Mouse (Mus musculus) myocyte (in vitro differentiated cells): Measurements from ENCODE around the gene Lce1e. TPM values are rescaled to one million over a fixed set of nuclear protein-coding genes. Genes with fewer than 3 reads are reported as not detected.
"Not testable (repeated sequence)": the region's sequence is repeated elsewhere in the genome, so short reads cannot be mapped to it uniquely, and the experiment has no call there.

Experiments used
- H3K27me3 ChIP-seq: one replicate; pipeline ENCODE4 v1.6.1; 2011; ENCODE audit not compliant: control insufficient read depth, insufficient read depth, insufficient read length
- H3K36me3 ChIP-seq: one replicate; pipeline ENCODE4 v1.6.1; 2011; ENCODE audit not compliant: control insufficient read depth, insufficient read depth
- H3K4me2 ChIP-seq: one replicate; pipeline ENCODE4 v1.6.1; 2011; ENCODE audit warnings: low read depth, control low read depth
- H3K4me3 ChIP-seq: one replicate; pipeline ENCODE4 v1.5.1; 2011; ENCODE audit warnings: mild to moderate bottlenecking, control low read depth, moderate library complexity
- H3K79me2 ChIP-seq: one replicate; pipeline ENCODE4 v1.6.1; 2011; ENCODE audit not compliant: control insufficient read depth, insufficient read depth
- H3ac ChIP-seq: one replicate; pipeline ENCODE4 v1.6.1; 2011; ENCODE audit not compliant: control insufficient read depth, insufficient read length
- CEBPB ChIP-seq: IDR thresholded peaks from 2 replicates; pipeline ENCODE4 v1.6.1; 2011; ENCODE audit warnings: mild to moderate bottlenecking, moderate library complexity; ENCODE audit not compliant: poor library complexity, insufficient read depth, severe bottlenecking
- E2F4 ChIP-seq: IDR thresholded peaks from one replicate; pipeline ENCODE4 v1.6.1; 2011; ENCODE audit warnings: mild to moderate bottlenecking, control low read depth, moderate library complexity; ENCODE audit not compliant: insufficient read depth
- MAX ChIP-seq: IDR thresholded peaks from one replicate; pipeline ENCODE4 v1.6.1; 2011; ENCODE audit warnings: low read depth, mild to moderate bottlenecking, control low read depth
- MYOD1 ChIP-seq, 3 experiments: IDR thresholded peaks; one replicate each; pipeline ENCODE4 v1.6.1; 2011; ENCODE audit warnings: control low read depth in 2 of 3, low read depth in 2 of 3, mild to moderate bottlenecking in 2 of 3, moderate library complexity in 1 of 3; ENCODE audit not compliant: insufficient read length in 2 of 3, control insufficient read depth in 1 of 3
- MYOG ChIP-seq, 3 experiments: IDR thresholded peaks; one replicate each; pipeline ENCODE4 v1.6.1; 2011; ENCODE audit warnings: control low read depth in 2 of 3, low read depth in 2 of 3, mild to moderate bottlenecking in 2 of 3; ENCODE audit not compliant: insufficient read length in 2 of 3, control insufficient read depth in 1 of 3, insufficient read depth in 1 of 3
- POLR2A ChIP-seq: IDR thresholded peaks from one replicate; pipeline ENCODE4 v1.6.1; 2011; ENCODE audit warnings: low read depth, mild to moderate bottlenecking, control low read depth, moderate library complexity; ENCODE audit not compliant: insufficient read length
- POLR2AphosphoS2 ChIP-seq: IDR thresholded peaks from one replicate; pipeline ENCODE4 v1.6.1; 2011; ENCODE audit warnings: low read depth, control low read depth; ENCODE audit not compliant: insufficient read length
- REST ChIP-seq: IDR thresholded peaks from one replicate; pipeline ENCODE4 v1.6.1; 2011; ENCODE audit warnings: mild to moderate bottlenecking, control low read depth, moderate library complexity; ENCODE audit not compliant: insufficient read depth, insufficient read length
- SRF ChIP-seq: IDR thresholded peaks from one replicate; pipeline ENCODE4 v1.6.1; 2011; ENCODE audit warnings: low read depth; ENCODE audit not compliant: control insufficient read depth, insufficient read length
- TCF12 ChIP-seq: IDR thresholded peaks from one replicate; pipeline ENCODE4 v1.6.1; 2011; ENCODE audit warnings: mild to moderate bottlenecking, control low read depth; ENCODE audit not compliant: poor library complexity, insufficient read depth, severe bottlenecking
- TCF3 ChIP-seq: IDR thresholded peaks from one replicate; pipeline ENCODE4 v1.6.1; 2011; ENCODE audit warnings: low read depth, control low read depth; ENCODE audit not compliant: insufficient read length
- USF1 ChIP-seq: IDR thresholded peaks from one replicate; pipeline ENCODE4 v1.6.1; 2011; ENCODE audit warnings: low read depth, mild to moderate bottlenecking, control low read depth, moderate library complexity
- polyA plus RNA-seq: library from polyadenylated mRNA; unstranded; fragments of >200 nt; fragmentation: generic; extraction: Trizol; gene quantifications from one replicate; pipeline ENCODE4 v1.2.1, GENCODE M21; 2012; ENCODE audit warnings: missing spikeins

Gene Lce1e
- polyA plus RNA-seq, 1 experiment = not detected

DNA sequence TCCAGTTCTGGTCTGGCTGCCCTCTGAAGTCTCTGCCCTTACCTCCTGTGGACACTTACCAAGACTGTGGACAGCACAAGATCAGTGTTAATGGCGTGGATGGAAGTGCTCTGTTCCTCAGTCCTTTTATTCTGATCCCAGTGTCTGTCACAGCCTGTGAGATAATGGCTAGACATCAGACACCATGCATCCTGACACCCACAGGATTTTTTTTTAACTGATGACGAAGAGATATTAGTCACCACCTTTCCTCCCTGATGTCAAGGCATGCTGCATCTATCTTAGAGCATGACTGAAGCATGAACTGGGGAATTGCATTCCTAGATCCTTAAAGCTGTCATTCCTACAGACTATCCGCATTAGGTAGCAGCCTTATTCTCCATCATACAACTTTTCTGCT is 11.4 kb upstream of the Lce1e start, which contains the start of gene Lce1f:
Lce1f (minus strand) TSS at position 101 of the 400 bp plus-strand sequence.
- Histone ChIP-seq H3K27me3 (no peaks in the 10 kb centered on the region), H3K4me3 (no peak within 1 kb of the TSS), H3K36me3 (no peaks in the 10 kb centered on the region), H3ac (no peak within 1 kb of the TSS), H3K79me2 (no peaks in the 10 kb centered on the region), H3K4me2 (no peak within 1 kb of the TSS)
- TF ChIP-seq USF1 = no peak
- TF ChIP-seq E2F4 = no peak
- no peak for TF ChIP-seq TCF12
- TF ChIP-seq SRF = no peak
- TF ChIP-seq REST = no peak
- no peak for TF ChIP-seq MYOG (IDR thresholded peaks at IDR 0.05; ENCODE audit: control insufficient read depth in 1 of 3, insufficient read depth in 1 of 3, insufficient read length in 2 of 3, low read depth in 2 of 3)
- TF ChIP-seq CEBPB = no peak
- TF ChIP-seq POLR2AphosphoS2 = no peak
- no peak for TF ChIP-seq TCF3
- TF ChIP-seq MYOD1 (IDR thresholded peaks at IDR 0.05; ENCODE audit: control insufficient read depth in 1 of 3, insufficient read length in 2 of 3, low read depth in 2 of 3) = no peak
- TF ChIP-seq MAX = no peak
- TF ChIP-seq POLR2A = no peak

DNA sequence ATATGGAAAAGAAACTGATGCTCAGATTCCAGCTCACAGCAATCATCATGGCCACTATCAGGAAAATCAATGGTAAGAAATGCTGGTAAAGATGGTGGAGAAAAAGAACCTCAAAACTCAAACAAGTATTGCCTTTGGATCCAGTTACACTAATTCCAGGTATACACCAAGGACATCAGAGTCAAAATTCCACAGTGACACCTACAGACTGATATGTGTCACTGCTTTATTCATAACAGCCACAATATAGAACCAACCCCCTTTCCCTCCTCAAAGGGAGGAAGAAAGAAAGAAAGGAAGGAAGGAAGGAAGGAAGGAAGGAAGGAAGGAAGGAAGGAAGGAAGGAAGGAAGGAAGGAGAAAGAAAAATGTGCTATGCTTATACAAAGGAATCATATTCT is 6.2 kb upstream of the Lce1e start:
- TF ChIP-seq POLR2A = no peak
- no peak for TF ChIP-seq USF1
- TF ChIP-seq CEBPB = no peak
- no peak for TF ChIP-seq TCF3
- TF ChIP-seq MYOD1 (IDR thresholded peaks at IDR 0.05; ENCODE audit: control insufficient read depth in 1 of 3, insufficient read length in 2 of 3, low read depth in 2 of 3) = no peak
- TF ChIP-seq REST = no peak
- no peak for TF ChIP-seq POLR2AphosphoS2
- TF ChIP-seq MAX = no peak
- TF ChIP-seq MYOG (IDR thresholded peaks at IDR 0.05; ENCODE audit: control insufficient read depth in 1 of 3, insufficient read depth in 1 of 3, insufficient read length in 2 of 3, low read depth in 2 of 3) = no peak
- no peak for TF ChIP-seq SRF
- TF ChIP-seq E2F4 = no peak
- no peak for TF ChIP-seq TCF12
- Histone ChIP-seq H3K4me3 (no peak overlapping the region), H3K79me2 (no peaks in the 10 kb centered on the region), H3ac (no peak overlapping the region), H3K4me2 (no peak overlapping the region), H3K36me3 (no peaks in the 10 kb centered on the region), H3K27me3 (no peaks in the 10 kb centered on the region)

DNA sequence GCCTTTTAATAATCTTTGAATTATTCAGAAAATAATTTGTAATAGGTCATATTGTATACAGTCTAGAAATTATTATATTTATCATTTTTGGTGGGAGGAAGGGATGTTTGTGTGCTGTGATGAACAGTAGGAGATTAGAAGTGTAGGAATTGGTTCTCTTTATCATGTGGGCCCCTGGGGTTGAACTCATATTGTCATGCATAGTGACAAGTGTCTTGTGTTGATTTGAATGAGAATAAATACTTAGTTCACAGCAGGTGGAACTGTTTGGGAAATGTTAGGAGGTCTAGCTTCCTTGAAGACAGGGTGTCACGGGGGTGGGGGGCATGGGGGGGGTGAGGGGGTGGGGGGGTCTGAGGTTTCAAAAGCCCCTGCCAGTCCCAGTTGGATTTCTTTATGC is 14.3 kb downstream of the Lce1e start:
- Histone ChIP-seq H3K79me2 (no peaks in the 10 kb centered on the region), H3K4me3 (no peak overlapping the region), H3ac (no peak overlapping the region), H3K36me3 (no peaks in the 10 kb centered on the region), H3K27me3 (no peaks in the 10 kb centered on the region), H3K4me2 (no peak overlapping the region)
- TF ChIP-seq CEBPB (no peak), MYOD1 (IDR thresholded peaks at IDR 0.05; ENCODE audit: control insufficient read depth in 1 of 3, insufficient read length in 2 of 3, low read depth in 2 of 3) (no peak)

DNA sequence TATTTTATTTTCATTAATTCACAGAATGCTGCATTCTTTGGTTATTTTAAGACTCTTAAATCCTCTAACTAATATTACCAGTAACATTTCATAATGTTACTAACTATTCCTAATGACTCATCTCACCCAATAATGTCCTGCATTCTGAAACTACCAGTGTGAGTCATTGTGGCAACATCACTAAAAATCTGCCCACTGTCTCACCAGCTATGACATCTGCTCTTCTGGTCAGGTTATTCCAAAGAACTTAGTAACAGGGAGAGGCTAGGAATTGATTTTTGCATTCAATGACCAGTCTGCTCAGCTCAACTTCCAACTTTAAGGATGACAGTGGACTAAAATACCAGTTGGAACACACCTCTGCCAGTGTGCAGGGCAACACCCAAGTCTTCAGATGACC is 17.2 kb downstream of the Lce1e start:
- no peak overlapping the region for H3K4me3 ChIP-seq
- H3K79me2 ChIP-seq = no peaks in the 10 kb centered on the region
- no peak overlapping the region for H3ac ChIP-seq
- TF ChIP-seq TCF3 (no peak), MYOD1 (IDR thresholded peaks at IDR 0.05; ENCODE audit: control insufficient read depth in 1 of 3, insufficient read length in 2 of 3, low read depth in 2 of 3) (peak in 1 of 3 experiments; percentile 13), CEBPB (0 out of 2 replicates have a peak, but pooled peaks have one; percentile 53)
- peak overlapping the region; percentile 54 for H3K4me2 ChIP-seq
- no peaks in the 10 kb centered on the region for H3K36me3 ChIP-seq
- no peaks in the 10 kb centered on the region for H3K27me3 ChIP-seq

DNA sequence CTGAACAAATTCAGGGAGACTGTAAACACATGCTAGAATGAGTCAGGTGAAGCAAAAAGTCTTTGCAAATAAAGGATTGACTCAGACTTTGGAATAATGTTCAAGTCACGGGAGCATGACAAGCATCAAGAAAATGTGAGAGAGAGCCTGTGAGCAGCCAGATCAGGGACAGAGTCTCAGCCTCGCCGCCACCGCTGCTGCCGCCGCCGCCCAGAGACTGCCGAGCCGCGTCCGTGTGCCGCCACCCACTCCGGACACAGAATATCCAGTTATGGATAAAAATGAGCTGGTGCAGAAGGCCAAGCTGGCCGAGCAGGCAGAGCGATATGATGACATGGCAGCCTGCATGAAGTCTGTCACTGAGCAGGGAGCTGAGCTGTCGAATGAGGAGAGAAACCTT is 19.7 kb downstream of the Lce1e start:
- H3ac ChIP-seq, H3K4me3 ChIP-seq, H3K79me2 ChIP-seq, H3K36me3 ChIP-seq, H3K27me3 ChIP-seq, H3K4me2 ChIP-seq: not testable (repeated sequence)

DNA sequence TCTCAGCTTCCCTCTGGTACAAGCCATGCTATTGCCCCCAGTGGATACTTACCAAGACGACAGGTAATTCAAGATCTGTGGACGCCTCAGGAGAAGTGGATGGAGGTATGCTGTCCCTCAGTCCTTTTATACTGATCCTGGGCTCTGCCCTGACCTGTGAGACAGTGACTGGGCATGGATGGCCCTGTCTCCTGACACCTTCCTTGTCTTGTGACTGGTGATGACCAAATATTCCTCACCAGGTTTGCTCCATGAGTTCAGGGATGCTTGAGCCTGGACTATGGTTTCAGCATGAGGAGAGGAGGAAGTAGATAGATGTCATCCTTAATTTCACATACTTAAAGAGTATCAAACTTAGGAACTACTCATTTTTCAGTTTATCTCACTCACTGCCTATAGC is 21.8 kb downstream of the Lce1e start, which contains the start of gene Lce1d:
Lce1d (minus strand) TSS at position 101 of the 400 bp plus-strand sequence.
- no peak within 1 kb of the TSS for H3K4me3 ChIP-seq
- H3ac ChIP-seq = no peak within 1 kb of the TSS
- no peaks in the 10 kb centered on the region for H3K79me2 ChIP-seq
- H3K27me3 ChIP-seq = no peaks in the 10 kb centered on the region
- TF ChIP-seq MAX (no peak), USF1 (no peak), TCF12 (no peak), TCF3 (no peak), MYOD1 (IDR thresholded peaks at IDR 0.05; ENCODE audit: control insufficient read depth in 1 of 3, insufficient read length in 2 of 3, low read depth in 2 of 3) (no peak), CEBPB (no peak), POLR2A (no peak), E2F4 (no peak), POLR2AphosphoS2 (no peak), MYOG (IDR thresholded peaks at IDR 0.05; ENCODE audit: control insufficient read depth in 1 of 3, insufficient read depth in 1 of 3, insufficient read length in 2 of 3, low read depth in 2 of 3) (no peak), SRF (no peak), REST (no peak)
- H3K36me3 ChIP-seq = no peaks in the 10 kb centered on the region
- no peak within 1 kb of the TSS for H3K4me2 ChIP-seq
